Mouse (Mus musculus) embryonic fibroblast, embryonic 13.5 days (primary cell): ENCODE measurements at regions not wholly inside any gene's neighbourhood (a gene's known extent, or its start where the extent isn't known, plus 50 kb on each side); places are given as distances from the start of the nearest gene placed in this dataset.

Source experiments
- CTCF ChIP-seq: IDR thresholded peaks from 2 replicates; pipeline ENCODE4 v1.5.1; 2011; ENCODE audit warnings: mild to moderate bottlenecking, control low read depth, low read length, moderate library complexity, borderline replicate concordance; ENCODE audit not compliant: insufficient read depth
- POLR2A ChIP-seq: IDR thresholded peaks from 2 replicates; pipeline ENCODE4 v1.6.1; 2011; ENCODE audit warnings: low read depth, mild to moderate bottlenecking, control low read depth, low read length, moderate library complexity

DNA sequence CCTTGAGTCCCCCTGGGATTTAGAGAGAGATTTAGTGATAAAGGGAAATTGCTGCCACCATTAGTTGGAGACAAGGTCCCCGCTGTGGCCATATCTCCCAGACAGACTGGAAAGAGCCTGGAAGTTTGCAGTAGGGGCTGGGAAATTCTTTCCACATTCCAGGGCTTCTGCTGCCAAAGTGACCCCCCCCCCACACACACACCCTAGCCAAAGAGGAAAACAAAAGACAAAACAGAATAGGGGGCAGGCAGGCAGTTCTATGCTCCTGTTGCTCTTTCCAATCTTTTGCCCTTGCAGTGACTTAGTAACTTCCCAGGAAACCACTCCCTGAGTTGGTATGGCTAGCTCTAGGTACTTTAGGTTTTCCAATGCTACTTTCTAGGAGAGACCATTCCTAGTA is 270.9 kb downstream of the Rps24 start:
- TF ChIP-seq CTCF (no peak), POLR2A (no peak)
